Mouse (Mus musculus) heart, postnatal 0 days (tissue): ENCODE results near the gene Hpcal4.

ENCODE experiments used
- CTCF ChIP-seq: IDR thresholded peaks from 2 replicates; pipeline ENCODE4 v1.5.1; 2016; ENCODE audit warnings: antibody characterized with exemption, control low read depth, low read depth
- EP300 ChIP-seq: IDR thresholded peaks from 2 replicates; pipeline ENCODE4 v1.6.1; 2016; ENCODE audit warnings: antibody characterized with exemption, low read depth

GRCm38 (mm10) chr4:123233492-123234084 is 50.6 kb downstream of the Hpcal4 start, which contains the start of gene Heyl:
- TF ChIP-seq CTCF (no peak), EP300 (no peak)
